ENCODE assay signal across 22 mouse cellular contexts in the genomic region with DNA sequence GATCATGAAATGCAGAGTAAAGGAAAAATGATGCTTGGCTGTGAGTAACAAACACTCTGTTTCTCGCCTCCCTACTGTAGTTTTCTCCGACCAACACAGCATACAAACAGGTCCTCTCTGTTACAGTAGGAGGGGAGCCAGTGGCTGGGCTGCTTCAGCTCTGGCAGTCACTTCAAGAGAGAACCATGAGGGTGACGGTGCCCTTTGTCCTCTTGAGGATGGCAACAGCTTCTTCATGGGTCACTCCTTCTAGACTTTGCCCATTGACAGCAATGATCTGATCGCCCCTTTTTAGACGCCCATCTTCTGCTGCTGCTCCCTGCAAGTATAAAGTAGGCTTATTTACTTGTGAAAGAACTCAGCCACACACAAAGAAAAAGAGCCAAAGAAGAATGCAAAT.
DNase-seq lines count a peak whose midpoint lies in the region; ATAC-seq and TF ChIP-seq lines count a peak whose summit lies in the region.
"Had no signal": no experiment of that assay in that cellular context is flagged by ENCODE, and none has a peak within 500 bp of the region (broad histone marks: within the 10 kb centered on the region; RNA-seq: fewer than 3 reads in every experiment).

No protein-coding gene starts in this region.

- no peaks in the 10 kb centered on the region for H3K79me2 ChIP-seq in liver, adult 2 months (ENCODE audit: control insufficient read depth, insufficient read depth, low read length)

- 54% methylated on average over 5 of the region's 5 CpGs for WGBS in hindbrain, embryonic 11.5 days
- 50% methylated on average over 5 of the region's 5 CpGs for WGBS in hindbrain, embryonic 14.5 days
- WGBS in liver, adult 2 months, result 45% methylated on average over 5 of the region's 5 CpGs
- 79% methylated on average over 5 of the region's 5 CpGs for WGBS in liver, postnatal 0 days (ENCODE audit: insufficient replicate concordance)

- H3K9me3 ChIP-seq in hindbrain, embryonic 11.5 days (ENCODE audit: control insufficient read depth, low read length), result no peaks in the 10 kb centered on the region
- H3K9me3 ChIP-seq in hindbrain, embryonic 14.5 days (ENCODE audit: control insufficient read depth, low read length), result no peaks in the 10 kb centered on the region
- no peaks in the 10 kb centered on the region for H3K9me3 ChIP-seq in liver, postnatal 0 days (ENCODE audit: low read length)
- H3K9me3 ChIP-seq: heart, embryonic 15.5 days; midbrain, embryonic 13.5 days had no signal

- H3K4me3 ChIP-seq in hindbrain, embryonic 11.5 days (ENCODE audit: low read depth, low read length), result no peak overlapping the region
- no peak overlapping the region for H3K4me3 ChIP-seq in hindbrain, embryonic 14.5 days (replicated peaks; ENCODE audit: low read length)
- no peak overlapping the region for H3K4me3 ChIP-seq in liver, adult 2 months (ENCODE audit: insufficient read depth, low read depth, low read length)
- no peak overlapping the region for H3K4me3 ChIP-seq in liver, postnatal 0 days (ENCODE audit: low read depth, low read length)
- H3K4me3 ChIP-seq in left cerebral cortex, adult 2 months, result no peak overlapping the region
- H3K4me3 ChIP-seq: heart, embryonic 15.5 days; midbrain, embryonic 13.5 days had no signal

- H3K36me3 ChIP-seq in hindbrain, embryonic 11.5 days (ENCODE audit: control insufficient read depth, insufficient read depth, low read length), result no peaks in the 10 kb centered on the region
- H3K36me3 ChIP-seq in hindbrain, embryonic 14.5 days (replicated peaks; ENCODE audit: control insufficient read depth, insufficient read depth), result peaks cover 8% of the 10 kb centered on the region; the same call in 1 of the 2 replicates
- H3K36me3 ChIP-seq in liver, adult 2 months (ENCODE audit: control insufficient read depth, insufficient read depth, low read length), result peaks cover 13% of the 10 kb centered on the region; the same call in 1 of the 2 replicates
- no peaks in the 10 kb centered on the region; the same call in 1 of the 2 replicates for H3K36me3 ChIP-seq in liver, postnatal 0 days (replicated peaks; ENCODE audit: insufficient read depth, low read length)

- no peak overlapping the region for H3K4me2 ChIP-seq in hindbrain, embryonic 11.5 days (replicated peaks; ENCODE audit: low read depth, low read length)
- H3K4me2 ChIP-seq in hindbrain, embryonic 14.5 days (replicated peaks), result no peak overlapping the region
- no peak overlapping the region for H3K4me2 ChIP-seq in liver, postnatal 0 days (ENCODE audit: low read depth, low read length)
- H3K4me2 ChIP-seq: heart, embryonic 15.5 days; liver, embryonic 11.5 days; midbrain, embryonic 13.5 days had no signal

- H3K27me3 ChIP-seq in hindbrain, embryonic 11.5 days (ENCODE audit: control insufficient read depth, insufficient read depth, low read length), result no peaks in the 10 kb centered on the region
- H3K27me3 ChIP-seq in hindbrain, embryonic 14.5 days (ENCODE audit: control insufficient read depth, insufficient read depth, low read length), result no peaks in the 10 kb centered on the region
- no peaks in the 10 kb centered on the region for H3K27me3 ChIP-seq in liver, adult 2 months (ENCODE audit: control insufficient read depth, insufficient read depth, low read length)
- no peaks in the 10 kb centered on the region for H3K27me3 ChIP-seq in liver, postnatal 0 days (ENCODE audit: insufficient read depth, low read length)
- H3K27me3 ChIP-seq: heart, embryonic 15.5 days; midbrain, embryonic 13.5 days had no signal

- no peak overlapping the region for H3K27ac ChIP-seq in hindbrain, embryonic 11.5 days (ENCODE audit: low read depth, low read length)
- no peak overlapping the region for H3K27ac ChIP-seq in hindbrain, embryonic 14.5 days
- 0 out of 2 replicates have a peak overlapping the region, but pooled peaks have one; percentile 1 for H3K27ac ChIP-seq in liver, adult 2 months (replicated peaks; ENCODE audit: insufficient read depth, low read depth, low read length)
- no peak overlapping the region for H3K27ac ChIP-seq in liver, postnatal 0 days (ENCODE audit: low read depth)
- no peak overlapping the region for H3K27ac ChIP-seq in left cerebral cortex, adult 2 months
- H3K27ac ChIP-seq: heart, embryonic 15.5 days; stomach, postnatal 0 days had no signal

- no peak overlapping the region for H3K9ac ChIP-seq in hindbrain, embryonic 11.5 days (ENCODE audit: low read depth, low read length)
- H3K9ac ChIP-seq in hindbrain, embryonic 14.5 days, result no peak overlapping the region
- no peak overlapping the region for H3K9ac ChIP-seq in liver, adult 2 months (ENCODE audit: low read depth, low read length)
- H3K9ac ChIP-seq in liver, postnatal 0 days (replicated peaks), result no peak overlapping the region
- H3K9ac ChIP-seq: heart, embryonic 15.5 days; midbrain, embryonic 13.5 days had no signal

- intact Hi-C loops in left cerebral cortex, adult 2 months (cut with DNase I), result no loop called here

- H3K4me1 ChIP-seq in hindbrain, embryonic 11.5 days (replicated peaks; ENCODE audit: control insufficient read depth, insufficient read depth, low read length), result no peaks in the 10 kb centered on the region
- no peaks in the 10 kb centered on the region for H3K4me1 ChIP-seq in hindbrain, embryonic 14.5 days (replicated peaks; ENCODE audit: control insufficient read depth, insufficient read depth, low read length)
- peaks cover 15% of the 10 kb centered on the region for H3K4me1 ChIP-seq in liver, adult 2 months (ENCODE audit: control insufficient read depth, insufficient read depth, low read length)
- no peaks in the 10 kb centered on the region; the same call in 1 of the 2 replicates for H3K4me1 ChIP-seq in liver, postnatal 0 days (ENCODE audit: insufficient read depth)
- H3K4me1 ChIP-seq: heart, embryonic 15.5 days; midbrain, embryonic 13.5 days had no signal

- TF ChIP-seq POLR2A in liver, adult 2 months (IDR thresholded peaks at IDR 0.05; ENCODE audit: extremely low read depth, insufficient read depth, low read length), result no peak

- no peak for ATAC-seq in hindbrain, embryonic 11.5 days (ENCODE audit: low FRiP score)
- ATAC-seq in hindbrain, embryonic 14.5 days (ENCODE audit: low FRiP score), result no peak
- no peak for ATAC-seq in liver, postnatal 0 days
- ATAC-seq: activated CD4-positive, CD25-positive, alpha-beta regulatory T cell, adult 4 months; midbrain, embryonic 13.5 days had no signal

- TF ChIP-seq EP300 in liver, postnatal 0 days (IDR thresholded peaks at IDR 0.05; ENCODE audit: low read depth), result no peak

- TF ChIP-seq CTCF in liver, adult 2 months (IDR thresholded peaks at IDR 0.05; ENCODE audit: low read depth, low read length), result no peak
- TF ChIP-seq CTCF in liver, postnatal 0 days (IDR thresholded peaks at IDR 0.05; ENCODE audit: low read depth), result no peak
- no peak for TF ChIP-seq CTCF in left cerebral cortex, adult 2 months (IDR thresholded peaks at IDR 0.05)

- DNase-seq in embryo, embryonic 9.5 days (ENCODE audit: extremely low spot score), result peak; percentile 6
- no peak for DNase-seq in embryo, embryonic 10.5 days (ENCODE audit: low spot score)
- DNase-seq in hindbrain, embryonic 11.5 days (ENCODE audit: low spot score), result peak; percentile 21
- no peak for DNase-seq in hindbrain, embryonic 14.5 days (ENCODE audit: low spot score)
- peak; percentile 75 for DNase-seq in liver, adult 2 months (ENCODE audit: extremely low read depth, low read depth, low spot score)
- DNase-seq in liver, postnatal 0 days, result no peak
- no peak for DNase-seq in spleen, adult 18-20 months
- no peak for DNase-seq in left cerebral cortex, adult 2 months (ENCODE audit: extremely low spot score in 1 of 2, low spot score in 2 of 2)
- DNase-seq: adrenal gland, postnatal 10 days; cerebellum, adult 18-20 months; cerebellum, postnatal 14 days; gastrocnemius, postnatal 36 days; heart, postnatal 4 days; lung, adult 18-20 months; lung, postnatal 14 days; thymus, adult 2 months; thymus, postnatal 4 days had no signal

Comparison
In these comparisons a context has a peak if more than half of its experiments do, and no peak if none do; other contexts are left out.
1. DNase-seq: peak in embryo, embryonic 9.5 days (single experiment), hindbrain, embryonic 11.5 days (single experiment) and liver, adult 2 months (single experiment); none in embryo, embryonic 10.5 days (single experiment), hindbrain, embryonic 14.5 days (single experiment), liver, postnatal 0 days (single experiment), spleen, adult 18-20 months (0 of 2) and left cerebral cortex, adult 2 months (0 of 2).